Mouse (Mus musculus): ENCODE data around the gene Fam57a. TPM values are rescaled to one million over a fixed set of nuclear protein-coding genes. Genes with fewer than 3 reads are reported as not detected.

The Fam57a gene
- total and polyA plus RNA-seq, 3 experiments, result 3.2 to 23.5 (median 12.0) TPM

DNA sequence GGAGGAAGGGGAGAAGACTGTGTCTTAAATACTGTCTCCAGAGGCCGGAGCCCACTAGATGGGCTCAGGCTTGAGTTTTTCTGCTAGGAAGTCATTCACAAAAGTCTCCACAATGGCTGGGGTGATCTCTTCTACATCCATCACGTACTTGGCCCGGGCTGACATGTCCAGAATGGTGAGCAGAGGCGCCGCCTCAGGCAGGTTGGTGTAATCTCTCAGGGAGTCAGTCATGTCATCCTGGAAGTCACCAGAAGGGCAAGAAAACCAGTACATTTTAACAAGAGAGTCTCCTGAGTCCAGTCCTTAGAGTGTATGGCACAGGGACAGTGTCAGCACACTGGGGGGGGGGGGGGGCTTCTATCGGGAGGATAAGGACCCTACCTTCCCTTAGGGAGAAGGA is 79.0 kb downstream of the Fam57a start:
- H3K4me3 ChIP-seq (ENCODE audit: low read depth, low read length), result no peak overlapping the region
- ATAC-seq (ENCODE audit: extremely low read depth, insufficient number of reproducible peaks, low FRiP score, poor library complexity, severe bottlenecking), result no peak
- H3K4me1 ChIP-seq (ENCODE audit: insufficient read depth, low read depth, low read length), result no peaks in the 10 kb centered on the region
- no peaks in the 10 kb centered on the region for H3K9me3 ChIP-seq (replicated peaks)
- H3K27me3 ChIP-seq (ENCODE audit: insufficient read depth, low read length), result peaks cover 9% of the 10 kb centered on the region; the same call in 1 of the 2 replicates
- TF ChIP-seq GATA2 (IDR thresholded peaks at IDR 0.05; ENCODE audit: borderline replicate concordance, low read depth, low read length) (no peak), CTCF (IDR thresholded peaks at IDR 0.05; ENCODE audit: low read depth, low read length) (no peak), GATA1 (IDR thresholded peaks at IDR 0.05; ENCODE audit: borderline replicate concordance, low read length) (no peak), TAL1 (conservative IDR thresholded peaks at IDR 0.05; ENCODE audit: low read depth, low read length) (no peak), POLR2AphosphoS5 (IDR thresholded peaks at IDR 0.05; ENCODE audit: insufficient replicate concordance, low read depth, low read length) (no peak)
- no peak for DNase-seq (ENCODE audit: low spot score)
- H3K36me3 ChIP-seq (replicated peaks), result peaks cover 38% of the 10 kb centered on the region

DNA sequence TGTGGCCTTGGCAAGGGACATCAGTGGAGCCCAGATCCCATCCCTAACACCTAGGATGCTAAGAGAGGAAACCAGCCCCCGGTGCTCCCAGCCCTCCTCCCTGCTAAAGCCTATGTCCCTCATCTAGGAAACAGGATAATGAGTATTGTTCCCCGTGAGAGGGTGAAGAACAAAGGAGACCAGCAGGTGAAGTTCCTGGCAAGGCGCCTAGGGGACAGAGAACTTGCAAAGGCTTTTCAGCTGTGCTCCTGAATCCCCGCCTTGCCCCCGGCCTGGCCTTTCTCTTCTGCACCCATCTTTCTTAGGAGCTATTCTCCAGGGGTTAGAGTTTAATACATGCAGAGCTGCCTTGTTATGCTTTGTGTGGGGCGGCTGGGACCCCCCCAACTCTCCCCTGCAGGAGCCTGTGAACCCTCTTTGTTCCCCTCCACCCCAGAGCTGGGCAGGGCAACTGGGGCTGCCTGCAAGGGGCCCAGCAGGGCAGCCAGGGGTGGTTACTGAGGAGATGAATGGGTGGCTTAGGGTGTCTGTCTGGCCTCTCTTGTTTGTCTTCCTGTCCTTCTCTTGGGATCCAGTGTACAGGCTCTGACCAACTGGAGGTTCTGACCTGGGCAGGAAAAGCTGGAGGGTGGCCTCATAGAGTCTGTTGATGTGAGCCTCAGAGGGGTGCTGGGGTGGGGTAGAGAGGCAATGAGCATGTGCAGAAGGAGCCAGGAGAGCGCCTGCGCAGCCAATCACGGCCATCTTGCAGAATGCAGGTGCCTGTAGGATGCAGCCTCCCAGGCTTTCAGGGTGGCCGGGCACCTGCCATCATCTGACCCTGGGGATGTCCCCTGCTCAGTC is 81.0 kb downstream of the Fam57a start:
- DNase-seq (ENCODE audit: low spot score) (no peak), ATAC-seq (ENCODE audit: extremely low read depth, insufficient number of reproducible peaks, low FRiP score, poor library complexity, severe bottlenecking) (no peak)
- Histone ChIP-seq H3K9me3 (replicated peaks) (no peaks in the 10 kb centered on the region), H3K4me3 (ENCODE audit: low read depth, low read length) (no peak overlapping the region), H3K4me1 (ENCODE audit: insufficient read depth, low read depth, low read length) (no peaks in the 10 kb centered on the region), H3K27me3 (ENCODE audit: insufficient read depth, low read length) (peaks cover 9% of the 10 kb centered on the region; the same call in 1 of the 2 replicates), H3K36me3 (replicated peaks) (peaks cover 22% of the 10 kb centered on the region)
- TF ChIP-seq POLR2AphosphoS5 (IDR thresholded peaks at IDR 0.05; ENCODE audit: insufficient replicate concordance, low read depth, low read length) (no peak), CTCF (IDR thresholded peaks at IDR 0.05; ENCODE audit: low read depth, low read length) (no peak), GATA2 (IDR thresholded peaks at IDR 0.05; ENCODE audit: borderline replicate concordance, low read depth, low read length) (no peak), GATA1 (IDR thresholded peaks at IDR 0.05; ENCODE audit: borderline replicate concordance, low read length) (no peak), TAL1 (conservative IDR thresholded peaks at IDR 0.05; ENCODE audit: low read depth, low read length) (no peak)

DNA sequence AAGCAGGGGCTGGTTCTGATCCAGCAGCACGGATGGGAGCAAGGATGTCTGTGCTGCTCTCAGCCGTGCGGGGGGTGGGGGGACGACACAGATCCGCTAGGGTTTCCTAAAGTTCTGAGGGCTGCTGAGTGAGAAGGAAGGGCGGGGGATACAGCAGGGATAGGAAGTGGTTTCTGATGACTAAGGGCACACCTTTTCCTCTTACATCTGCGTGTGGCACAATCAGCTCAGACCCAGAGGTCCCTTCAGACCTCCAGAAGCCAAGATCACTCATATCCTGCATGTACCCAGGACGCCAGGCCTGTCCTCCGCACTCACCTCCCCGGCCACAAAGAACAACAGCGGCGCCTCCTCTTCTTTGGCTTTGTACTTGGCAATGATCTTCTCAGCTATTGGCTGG is 81.8 kb downstream of the Fam57a start:
- no peaks in the 10 kb centered on the region for H3K4me1 ChIP-seq (ENCODE audit: insufficient read depth, low read depth, low read length)
- H3K4me3 ChIP-seq (ENCODE audit: low read depth, low read length), result no peak overlapping the region
- peaks cover 18% of the 10 kb centered on the region for H3K36me3 ChIP-seq (replicated peaks)
- TF ChIP-seq CTCF (IDR thresholded peaks at IDR 0.05; ENCODE audit: low read depth, low read length), result no peak
- no peak for TF ChIP-seq GATA2 (IDR thresholded peaks at IDR 0.05; ENCODE audit: borderline replicate concordance, low read depth, low read length)
- no peak for TF ChIP-seq POLR2AphosphoS5 (IDR thresholded peaks at IDR 0.05; ENCODE audit: insufficient replicate concordance, low read depth, low read length)
- TF ChIP-seq TAL1 (conservative IDR thresholded peaks at IDR 0.05; ENCODE audit: low read depth, low read length), result no peak
- no peak for TF ChIP-seq GATA1 (IDR thresholded peaks at IDR 0.05; ENCODE audit: borderline replicate concordance, low read length)
- DNase-seq (ENCODE audit: low spot score), result no peak
- peaks cover 10% of the 10 kb centered on the region; the same call in 1 of the 2 replicates for H3K27me3 ChIP-seq (ENCODE audit: insufficient read depth, low read length)
- H3K9me3 ChIP-seq (replicated peaks), result no peaks in the 10 kb centered on the region
- no peak for ATAC-seq (ENCODE audit: extremely low read depth, insufficient number of reproducible peaks, low FRiP score, poor library complexity, severe bottlenecking)

DNA sequence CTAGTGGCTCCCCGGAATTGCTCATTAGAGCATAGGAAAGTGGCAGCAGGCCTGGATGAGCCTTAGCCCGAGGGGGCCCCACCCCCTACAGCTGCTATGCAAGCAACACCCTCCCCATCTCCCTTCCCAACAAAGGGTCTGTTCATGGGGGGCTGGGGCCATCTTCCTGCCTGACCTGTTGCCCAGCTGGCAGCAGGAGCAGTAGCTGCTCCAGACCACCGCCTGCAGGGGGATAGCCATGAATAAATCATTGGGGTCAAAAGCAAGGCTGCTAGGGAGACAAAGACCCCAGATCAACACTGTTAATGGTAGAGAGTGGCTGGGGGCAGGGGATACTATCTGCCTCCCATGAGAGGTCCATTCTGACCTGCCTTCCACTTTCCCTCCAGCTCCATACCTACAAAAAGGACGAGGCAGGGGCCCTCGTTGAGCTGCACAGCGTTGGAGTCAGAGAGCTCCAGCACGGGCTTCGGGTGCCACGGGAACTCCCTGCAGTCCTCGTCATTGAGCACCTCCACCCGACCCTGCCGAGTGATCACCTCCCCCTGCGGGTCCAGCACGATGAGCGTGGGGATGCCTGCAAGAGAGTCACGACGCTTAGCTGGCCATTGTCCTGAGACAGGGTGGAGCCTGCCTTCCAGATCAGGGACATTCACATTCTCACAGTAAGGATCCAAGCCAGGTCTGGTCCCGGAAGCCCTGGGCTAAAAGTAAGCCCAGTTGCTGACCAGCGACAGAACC is 83.3 kb downstream of the Fam57a start:
- H3K9me3 ChIP-seq (replicated peaks), result no peaks in the 10 kb centered on the region
- H3K4me1 ChIP-seq (ENCODE audit: insufficient read depth, low read depth, low read length), result no peaks in the 10 kb centered on the region
- no peak for TF ChIP-seq TAL1 (conservative IDR thresholded peaks at IDR 0.05; ENCODE audit: low read depth, low read length)
- ATAC-seq (ENCODE audit: extremely low read depth, insufficient number of reproducible peaks, low FRiP score, poor library complexity, severe bottlenecking) (no peak), DNase-seq (ENCODE audit: low spot score) (no peak)
- H3K27me3 ChIP-seq (ENCODE audit: insufficient read depth, low read length), result peaks cover 14% of the 10 kb centered on the region; the same call in 1 of the 2 replicates
- H3K4me3 ChIP-seq (ENCODE audit: low read depth, low read length), result no peak overlapping the region
- peaks cover 16% of the 10 kb centered on the region for H3K36me3 ChIP-seq (replicated peaks)

Other genes starting within 250 kb of the Fam57a start
- not detected in 2 replicates for gene Rph3al, start 241.2 kb upstream of the Fam57a start, total RNA-seq (2014; fragmentation: Nextera tagmentation)
- not detected in 2 replicates for gene Rph3al, start 241.2 kb upstream of the Fam57a start, total RNA-seq (2017)
- gene Rph3al, start 241.2 kb upstream of the Fam57a start, polyA plus RNA-seq (2012), result 0.08 TPM in 1 of 2 replicates, not detected in the other
- not detected in 2 replicates for gene 1700016K19Rik, start 179.8 kb upstream of the Fam57a start, total RNA-seq (2014; fragmentation: Nextera tagmentation)
- gene 1700016K19Rik, start 179.8 kb upstream of the Fam57a start, total RNA-seq (2017), result 0.16 TPM in 1 of 2 replicates, not detected in the other
- not detected in 2 replicates for gene 1700016K19Rik, start 179.8 kb upstream of the Fam57a start, polyA plus RNA-seq (2012)
- not detected in 2 replicates for gene Rflnb, start 151.9 kb upstream of the Fam57a start, total RNA-seq (2014; fragmentation: Nextera tagmentation)
- gene Rflnb, start 151.9 kb upstream of the Fam57a start, total RNA-seq (2017), result 0.05 and 0.06 TPM in 2 replicates
- gene Rflnb, start 151.9 kb upstream of the Fam57a start, polyA plus RNA-seq (2012), result 0.08 and 0.10 TPM in 2 replicates
- 27.3 and 35.5 TPM in 2 replicates for gene Vps53, start within 50 bp of the Fam57a start, total RNA-seq (2014; fragmentation: Nextera tagmentation)
- gene Vps53, start within 50 bp of the Fam57a start, total RNA-seq (2017), result 31.1 and 39.3 TPM in 2 replicates
- 26.1 and 26.4 TPM in 2 replicates for gene Vps53, start within 50 bp of the Fam57a start, polyA plus RNA-seq (2012)
- not detected in 2 replicates for gene Dbil5, start 37.9 kb downstream of the Fam57a start, total RNA-seq (2014; fragmentation: Nextera tagmentation)
- gene Dbil5, start 37.9 kb downstream of the Fam57a start, total RNA-seq (2017), result 2.0 and 3.4 TPM in 2 replicates
- 0.16 and 0.25 TPM in 2 replicates for gene Dbil5, start 37.9 kb downstream of the Fam57a start, polyA plus RNA-seq (2012)
- gene Gemin4, start 38.0 kb downstream of the Fam57a start, total RNA-seq (2014; fragmentation: Nextera tagmentation), result 21.9 and 26.4 TPM in 2 replicates
- 19.1 and 20.7 TPM in 2 replicates for gene Gemin4, start 38.0 kb downstream of the Fam57a start, total RNA-seq (2017)
- gene Gemin4, start 38.0 kb downstream of the Fam57a start, polyA plus RNA-seq (2012), result 4.2 and 4.7 TPM in 2 replicates
- gene Mrm3, start 64.0 kb downstream of the Fam57a start, total RNA-seq (2014; fragmentation: Nextera tagmentation), result 10.7 and 10.8 TPM in 2 replicates
- gene Mrm3, start 64.0 kb downstream of the Fam57a start, total RNA-seq (2017), result 17.5 and 22.7 TPM in 2 replicates
- 13.3 and 13.5 TPM in 2 replicates for gene Mrm3, start 64.0 kb downstream of the Fam57a start, polyA plus RNA-seq (2012)
- gene Glod4, start 64.1 kb downstream of the Fam57a start, total RNA-seq (2014; fragmentation: Nextera tagmentation), result 61.4 and 62.4 TPM in 2 replicates
- 155 and 168 TPM in 2 replicates for gene Glod4, start 64.1 kb downstream of the Fam57a start, total RNA-seq (2017)
- gene Glod4, start 64.1 kb downstream of the Fam57a start, polyA plus RNA-seq (2012), result 5.6 and 5.8 TPM in 2 replicates
- gene Nxn, start 219.5 kb downstream of the Fam57a start, total RNA-seq (2014; fragmentation: Nextera tagmentation), result 4.4 TPM in 2 replicates
- 5.0 and 6.0 TPM in 2 replicates for gene Nxn, start 219.5 kb downstream of the Fam57a start, total RNA-seq (2017)
- gene Nxn, start 219.5 kb downstream of the Fam57a start, polyA plus RNA-seq (2012), result 4.8 TPM in 2 replicates
- 24.5 and 29.9 TPM in 2 replicates for gene Timm22, start 227.3 kb downstream of the Fam57a start, total RNA-seq (2014; fragmentation: Nextera tagmentation)
- 23.9 and 25.0 TPM in 2 replicates for gene Timm22, start 227.3 kb downstream of the Fam57a start, total RNA-seq (2017)
- 22.8 and 28.1 TPM in 2 replicates for gene Timm22, start 227.3 kb downstream of the Fam57a start, polyA plus RNA-seq (2012)

Measured in G1E (cell line).